Mouse (Mus musculus): ENCODE data around the gene Alg14.

Gene Alg14

DNA sequence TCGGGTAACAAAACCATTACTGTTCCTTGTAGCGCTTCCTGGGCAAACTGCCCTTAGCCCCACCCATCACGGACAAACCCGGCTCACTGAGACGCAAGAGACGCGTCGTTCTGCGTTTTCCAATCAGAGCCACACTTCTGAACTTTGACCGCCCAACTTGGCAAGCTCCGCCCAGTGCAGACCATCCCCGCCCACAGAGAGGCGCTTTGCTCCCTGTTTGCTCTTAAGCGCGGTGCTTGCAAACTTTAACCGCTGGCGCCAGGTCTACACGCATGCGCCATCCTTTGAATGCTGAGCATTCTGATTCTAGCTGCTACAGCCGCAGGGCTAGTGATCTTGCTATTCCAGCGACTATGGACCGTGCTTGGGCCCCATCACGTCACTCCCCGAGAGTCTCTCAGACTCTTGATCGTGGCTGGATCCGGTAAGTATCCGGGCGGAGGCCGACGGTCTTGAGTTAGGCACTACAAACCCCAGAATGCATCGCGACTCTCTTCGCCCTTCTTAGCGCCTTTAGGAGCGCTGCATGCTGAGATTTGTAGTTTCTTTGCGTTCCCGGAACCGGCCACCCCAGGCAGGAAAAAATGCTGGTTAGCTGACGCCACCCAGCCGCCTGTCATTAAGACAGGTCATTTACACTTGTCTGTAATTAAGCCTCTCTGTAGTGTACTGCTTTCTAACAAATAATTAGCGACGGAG, at the start of gene Alg14:
Gene Alg14, plus strand, starts transcription at position 214 of the 699 bp plus-strand sequence.
- peak; percentile 99 for DNase-seq (ENCODE audit: low read depth)

DNA sequence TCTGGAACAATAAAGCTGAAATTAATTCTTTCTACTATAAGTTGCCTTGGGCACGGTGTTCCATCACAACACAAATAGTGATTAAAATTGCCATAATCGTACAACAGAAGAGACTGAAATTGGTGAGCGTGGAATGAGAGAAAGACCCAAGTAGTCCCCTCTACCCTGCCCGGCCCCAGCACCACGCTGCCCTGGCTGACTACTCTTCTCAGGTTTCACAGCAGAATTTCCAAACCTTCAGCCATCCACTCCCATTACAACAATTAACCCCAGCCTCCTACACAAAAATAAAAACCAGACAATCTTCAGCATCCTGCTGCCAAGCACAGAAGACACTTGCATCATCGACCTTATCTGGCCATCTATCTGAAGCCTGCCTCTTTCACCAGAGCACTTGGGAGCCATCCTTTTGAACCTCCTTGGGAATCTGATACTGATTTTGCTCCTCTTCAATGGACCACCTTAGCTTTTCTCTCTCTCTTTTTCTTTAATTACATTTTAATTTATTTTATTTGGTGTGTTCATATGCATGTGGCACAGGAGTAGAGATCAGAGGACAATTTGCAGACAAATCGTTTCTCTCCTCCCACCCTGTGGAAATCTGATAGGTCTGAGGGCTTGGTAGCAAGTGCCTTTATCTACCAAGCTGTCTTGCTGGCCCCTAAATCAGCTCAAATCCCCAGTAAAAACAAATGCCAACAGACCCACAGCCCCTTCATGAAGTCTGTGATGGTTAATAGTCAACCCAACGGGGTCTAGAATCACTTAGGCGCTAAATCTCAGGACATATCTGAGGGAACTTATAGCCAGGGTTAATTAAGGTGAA, 49.2 kb upstream of the Alg14 start:
- DNase-seq (ENCODE audit: low read depth): no peak

- no peak for DNase-seq (ENCODE audit: low read depth)
Observed at GRCm38 (mm10) chr3:121242941-121243340, 48.6 kb upstream of the Alg14 start.

- DNase-seq (ENCODE audit: low read depth): no peak
Observed at GRCm38 (mm10) chr3:121250048-121250447, 41.5 kb upstream of the Alg14 start.

DNA sequence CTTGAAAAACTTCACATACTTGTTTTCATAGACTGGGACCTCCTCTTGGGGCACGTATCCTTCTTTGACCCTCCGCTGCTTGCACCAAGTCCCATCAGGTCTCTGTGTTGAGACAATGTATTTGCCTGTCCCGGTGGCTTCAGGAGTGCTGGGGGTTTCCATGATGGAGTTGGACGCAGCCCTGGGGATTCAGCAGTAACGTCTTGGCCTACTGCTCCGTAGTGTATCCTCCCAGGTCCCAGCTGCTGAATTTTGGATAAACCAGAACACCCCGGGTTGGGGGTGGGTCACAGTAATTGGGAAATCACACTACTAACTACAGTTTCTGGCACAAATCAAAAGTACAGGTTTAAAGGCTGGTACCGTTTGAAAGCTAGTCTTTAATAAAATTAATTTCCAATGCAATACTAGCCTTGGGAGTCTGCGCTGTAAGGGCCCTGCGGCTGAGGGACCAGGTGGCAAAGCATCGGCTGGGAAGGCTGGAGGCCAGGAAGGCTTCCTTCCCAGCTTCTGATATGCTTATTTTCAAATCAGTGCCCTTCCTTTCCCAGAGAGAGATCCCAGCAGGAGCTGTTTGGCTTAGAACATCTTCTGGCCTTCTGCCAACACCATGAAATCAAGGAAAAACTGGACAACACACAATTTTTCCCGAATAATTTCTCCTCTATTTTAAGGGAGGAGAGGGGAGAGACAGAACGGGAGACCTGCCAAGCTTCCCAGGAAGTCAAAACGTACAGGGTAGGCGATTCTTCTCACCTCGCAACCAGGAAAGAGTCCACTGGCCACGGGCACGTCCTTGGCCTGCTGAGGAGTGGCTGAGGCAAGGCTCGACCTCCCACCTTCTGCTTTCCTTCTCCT, 40.8 kb upstream of the Alg14 start:
- no peak for DNase-seq (ENCODE audit: low read depth)

- no peak for DNase-seq (ENCODE audit: low read depth)
Observed at GRCm38 (mm10) chr3:121255501-121255900, 36.1 kb upstream of the Alg14 start.

DNA sequence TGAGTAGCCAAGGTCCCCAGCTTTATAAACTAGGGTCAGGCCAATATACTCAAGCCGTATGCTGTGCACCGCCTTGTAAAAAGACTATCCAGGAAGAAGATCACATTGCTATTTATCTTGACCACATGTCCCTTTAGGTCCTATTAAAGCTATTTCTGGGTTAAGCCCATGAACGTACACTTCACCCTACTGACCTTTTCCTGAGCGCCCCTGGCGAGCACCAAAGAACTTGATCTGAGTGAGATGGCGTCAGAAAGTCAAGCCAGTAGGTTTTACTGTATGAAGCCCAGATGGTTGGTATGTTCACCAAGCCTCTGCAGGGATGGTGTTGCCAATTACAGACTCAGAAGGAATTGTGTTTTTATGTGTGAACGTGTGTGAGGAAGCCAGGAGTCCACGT, 35.4 kb upstream of the Alg14 start:
- DNase-seq (ENCODE audit: low read depth): no peak

DNA sequence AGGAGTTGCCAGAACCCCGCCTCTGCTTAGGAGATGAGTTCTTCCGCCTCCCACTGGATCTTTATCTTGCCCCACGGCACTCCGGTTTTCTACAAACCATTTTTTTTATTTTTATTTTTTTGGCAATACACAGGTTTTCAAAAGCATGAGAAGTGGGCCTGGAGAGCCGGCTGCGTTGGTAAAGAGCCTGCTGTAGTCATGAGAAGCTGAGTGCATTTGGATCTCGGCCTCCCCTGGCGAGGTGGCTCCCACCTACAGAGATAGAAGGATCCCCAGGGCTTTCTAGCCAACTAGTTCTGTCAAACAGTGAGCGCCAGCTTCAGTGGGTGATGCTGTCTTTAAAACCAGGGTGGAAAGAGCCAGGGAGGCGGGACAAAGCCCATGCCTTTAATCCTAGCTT, 34.2 kb upstream of the Alg14 start:
- no peak for DNase-seq (ENCODE audit: low read depth)

DNA sequence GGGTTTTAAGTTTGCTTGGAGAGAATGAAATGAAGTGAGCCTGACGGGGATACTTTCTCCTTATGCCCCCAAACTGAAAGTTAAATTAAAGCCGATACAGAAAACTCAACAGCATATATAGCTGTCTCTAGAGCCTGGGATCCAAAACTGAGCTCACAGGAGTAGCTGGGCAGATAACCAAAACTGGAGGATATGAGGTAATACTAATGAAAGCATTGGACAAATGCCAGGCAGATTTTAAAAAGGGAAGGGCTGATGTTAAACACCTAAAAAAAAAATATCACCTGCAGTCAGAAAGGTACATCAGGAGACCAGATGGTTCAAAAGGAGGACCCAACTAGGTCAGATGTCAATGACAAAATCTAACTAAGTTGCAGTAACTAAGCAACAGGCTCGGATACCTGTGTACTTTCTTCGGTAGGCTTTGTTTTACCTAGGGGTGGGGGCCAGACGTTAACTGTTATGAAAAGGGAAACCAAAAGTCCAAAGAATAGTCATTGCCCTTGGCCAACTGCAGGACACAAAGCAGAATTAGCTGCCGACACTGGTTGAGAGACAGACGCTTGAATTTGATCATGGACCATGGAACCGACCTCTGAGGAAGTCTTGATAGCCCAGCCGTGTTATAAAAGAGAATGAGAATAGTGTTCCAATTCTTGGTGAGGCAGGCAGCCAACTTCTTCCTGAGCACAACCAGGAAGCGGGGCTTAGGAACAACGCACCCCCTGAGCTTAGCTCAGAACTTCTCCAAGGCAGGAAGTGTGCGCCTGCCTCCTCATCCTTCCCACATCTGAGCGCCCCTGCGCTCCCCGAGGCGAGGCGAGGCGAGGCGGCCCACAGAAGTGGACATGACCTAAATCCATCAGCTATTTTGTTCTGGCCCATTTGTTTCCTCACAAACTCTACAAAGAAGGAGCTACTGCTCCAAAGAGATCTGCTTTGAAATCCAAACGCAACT, 32.8 kb upstream of the Alg14 start:
- DNase-seq (ENCODE audit: low read depth): peak; percentile 57

- no peak for DNase-seq (ENCODE audit: low read depth)
Observed at GRCm38 (mm10) chr3:121260041-121260440, 31.5 kb upstream of the Alg14 start.

DNA sequence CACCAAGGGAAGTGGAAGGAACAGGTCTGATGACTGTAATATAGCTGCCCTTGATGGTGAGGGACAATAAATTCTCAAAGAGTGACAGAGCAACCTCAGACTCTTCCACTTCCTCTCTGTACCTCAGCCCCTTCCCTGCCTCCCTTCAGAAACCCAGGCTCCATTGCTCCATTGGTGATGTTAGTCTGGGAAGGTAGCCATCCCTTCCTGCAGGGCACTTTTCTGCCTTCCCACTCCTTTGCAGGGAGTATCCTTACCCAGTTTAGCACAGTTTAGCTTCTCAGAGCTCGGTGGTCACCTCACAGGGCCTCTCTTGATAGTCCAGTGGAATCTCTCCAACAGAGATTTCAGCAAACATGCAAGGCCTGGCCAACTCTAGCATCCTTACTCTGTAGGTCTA, 30.7 kb upstream of the Alg14 start:
- no peak for DNase-seq (ENCODE audit: low read depth)

DNA sequence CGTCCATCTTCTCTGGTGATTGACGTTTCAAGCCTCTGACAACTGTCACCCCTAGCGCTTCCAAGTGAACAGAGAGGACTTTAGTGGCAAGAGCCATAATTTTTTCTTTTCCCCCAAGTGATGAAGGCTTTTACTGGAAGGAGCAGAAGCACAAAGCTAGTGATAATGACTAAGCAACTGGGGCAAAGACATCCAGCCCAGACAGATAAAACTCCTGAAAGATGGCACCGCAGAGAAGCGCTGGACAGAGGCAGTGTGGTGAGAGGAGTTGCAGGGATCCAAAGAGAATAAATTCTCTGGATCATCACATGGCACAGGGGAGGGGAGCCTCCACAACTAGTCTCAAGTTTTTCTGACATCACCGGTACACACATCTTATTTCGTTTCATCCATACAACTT, 30.3 kb upstream of the Alg14 start:
- no peak for DNase-seq (ENCODE audit: low read depth)

DNA sequence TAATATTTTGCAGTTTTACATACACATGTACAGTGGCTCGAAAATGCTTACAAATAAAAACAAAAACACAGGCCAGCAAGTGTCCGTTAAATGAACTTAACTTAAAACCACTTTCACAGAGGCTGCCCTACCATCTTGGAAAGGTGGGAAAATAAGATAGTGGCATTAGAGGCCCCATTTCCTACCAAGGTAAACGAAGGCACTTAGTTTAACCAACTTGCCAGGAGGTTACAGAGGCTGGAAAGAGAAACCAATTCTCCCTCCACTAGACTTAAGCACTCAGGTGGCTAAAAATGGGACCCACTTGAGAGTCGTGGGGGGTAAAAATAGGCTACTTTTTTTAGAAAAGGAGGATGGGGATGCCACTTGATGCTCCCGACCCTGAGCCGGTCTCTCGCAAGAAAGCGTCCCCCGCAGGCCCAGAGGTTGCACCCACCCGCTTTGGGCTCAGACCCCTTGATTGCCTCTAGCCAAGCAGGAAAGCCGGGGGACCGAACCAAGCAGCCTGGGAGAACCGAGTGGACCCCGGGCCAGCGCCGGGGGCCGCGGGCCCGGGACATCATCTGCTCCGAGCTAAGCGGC, 29.5 kb upstream of the Alg14 start:
- DNase-seq (ENCODE audit: low read depth): no peak

DNA sequence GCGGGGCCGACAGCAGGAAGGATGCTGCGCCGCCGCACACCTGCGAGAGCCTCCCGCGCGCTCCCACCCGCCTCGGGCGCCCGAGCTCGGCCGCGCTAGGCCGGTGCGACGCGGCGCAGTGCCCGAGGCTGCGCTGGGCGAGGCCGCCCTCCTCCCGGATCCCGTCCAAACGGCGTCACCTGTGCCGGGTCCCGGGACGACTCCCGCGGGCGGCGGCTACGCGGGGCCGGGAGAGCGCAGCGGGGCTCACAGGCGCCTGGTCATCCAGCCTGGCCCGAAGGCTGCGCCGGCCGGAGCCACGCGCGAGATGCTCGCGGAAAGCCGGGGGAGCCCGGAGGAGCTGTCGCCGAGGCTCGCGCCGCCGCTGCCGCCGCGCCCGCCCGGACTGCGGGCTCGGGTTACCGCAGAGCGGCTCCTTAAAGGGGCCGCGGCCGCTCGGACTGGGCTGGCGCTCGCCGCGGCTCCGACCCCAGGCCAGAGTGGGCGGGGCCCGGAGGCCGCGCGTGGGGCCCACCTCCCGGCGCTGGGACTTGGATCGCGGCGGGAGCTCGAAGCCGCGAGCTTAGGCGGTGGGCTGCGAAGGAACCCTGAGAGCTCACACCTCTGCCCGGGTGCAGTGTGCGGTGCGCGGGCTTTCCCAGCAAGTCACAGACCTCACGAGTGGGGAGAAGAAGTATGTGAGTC, 28.9 kb upstream of the Alg14 start:
- DNase-seq (ENCODE audit: low read depth): peak; percentile 14

DNA sequence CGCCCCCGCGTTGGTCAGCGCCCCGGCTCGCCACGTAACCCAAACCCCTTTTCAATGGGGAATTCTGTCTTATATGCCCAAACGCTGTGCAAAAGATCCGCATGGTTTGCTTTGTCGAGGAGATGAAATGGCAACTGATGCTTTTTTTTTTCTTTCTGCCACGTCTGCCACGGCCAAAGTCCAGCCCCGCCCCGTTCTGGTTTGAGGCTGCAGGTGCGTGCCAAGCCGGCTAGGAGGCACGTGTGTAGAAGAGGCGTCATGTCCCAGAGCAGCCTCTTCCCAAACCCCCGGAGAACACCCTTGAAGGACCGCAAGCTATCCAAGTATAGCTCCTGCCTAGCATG, 28.4 kb upstream of the Alg14 start:
- DNase-seq (ENCODE audit: low read depth): no peak

DNA sequence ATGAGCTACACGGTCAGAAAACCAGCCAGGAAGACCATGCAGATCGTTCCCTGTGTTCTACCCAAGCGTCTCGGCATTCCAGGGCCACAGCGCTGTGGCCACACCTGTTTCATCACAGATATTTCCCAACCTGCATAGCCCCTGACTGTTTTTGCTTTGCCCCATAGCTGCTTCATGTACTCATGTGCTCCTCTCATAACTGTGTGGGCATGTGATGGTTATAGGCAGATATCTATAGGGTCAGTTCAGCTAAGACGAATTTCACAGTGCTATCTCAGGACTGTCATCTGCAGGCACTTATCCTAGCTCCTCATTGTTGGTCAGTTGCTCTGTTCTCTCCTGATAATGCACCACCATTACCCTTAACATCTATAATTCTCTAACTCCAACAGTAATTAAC, 27.3 kb upstream of the Alg14 start:
- no peak for DNase-seq (ENCODE audit: low read depth)

GRCm38 (mm10) chr3:121267283-121267682, 24.3 kb upstream of the Alg14 start:
- no peak for DNase-seq (ENCODE audit: low read depth)

- DNase-seq (ENCODE audit: low read depth): no peak
Observed at GRCm38 (mm10) chr3:121272577-121272976, 19.0 kb upstream of the Alg14 start.

GRCm38 (mm10) chr3:121274010-121274409, 17.6 kb upstream of the Alg14 start:
- no peak for DNase-seq (ENCODE audit: low read depth)

DNA sequence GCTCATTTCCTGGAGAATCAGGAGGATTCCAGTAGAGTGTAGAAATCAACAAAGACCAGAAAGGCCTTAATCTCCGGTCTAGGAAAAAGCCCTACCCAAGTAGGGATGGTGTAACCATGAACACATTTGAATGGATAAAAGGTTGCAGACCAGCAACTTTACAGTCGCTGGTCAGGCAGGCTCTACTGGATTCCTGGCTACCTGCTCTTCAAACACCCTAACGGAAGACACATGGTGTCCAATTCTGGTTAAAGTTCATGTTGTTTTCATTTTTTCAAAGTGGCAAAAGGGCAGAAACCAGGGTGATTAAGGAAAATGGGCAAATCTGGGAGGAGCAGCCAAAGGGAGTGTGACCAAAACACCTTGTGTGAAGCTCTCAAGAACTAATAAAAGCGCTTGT, 14.6 kb upstream of the Alg14 start:
- no peak for DNase-seq (ENCODE audit: low read depth)

DNA sequence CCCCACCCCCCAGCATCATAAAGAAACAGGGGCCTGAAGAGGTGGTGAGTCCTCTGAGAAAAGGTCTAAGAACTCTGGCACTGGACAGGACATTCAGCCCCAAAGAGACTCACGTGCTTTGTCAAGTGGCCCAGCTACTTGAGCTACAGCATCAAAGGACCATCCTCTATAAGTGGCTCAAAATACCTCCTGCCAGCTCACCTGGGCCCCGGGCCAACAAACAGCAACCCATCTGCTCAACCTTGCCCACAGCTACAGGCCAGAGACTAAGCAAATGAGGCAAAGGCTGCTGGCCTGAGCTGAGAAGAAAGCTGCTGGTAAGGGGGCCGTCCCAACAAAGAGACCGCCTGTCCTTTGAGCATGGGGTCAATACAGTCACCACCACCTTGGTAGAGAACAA, 14.0 kb upstream of the Alg14 start:
- no peak for DNase-seq (ENCODE audit: low read depth)

All from NIH3T3 (cell line).